8 mouse cellular contexts compared by ENCODE assay signal in the genomic region with DNA sequence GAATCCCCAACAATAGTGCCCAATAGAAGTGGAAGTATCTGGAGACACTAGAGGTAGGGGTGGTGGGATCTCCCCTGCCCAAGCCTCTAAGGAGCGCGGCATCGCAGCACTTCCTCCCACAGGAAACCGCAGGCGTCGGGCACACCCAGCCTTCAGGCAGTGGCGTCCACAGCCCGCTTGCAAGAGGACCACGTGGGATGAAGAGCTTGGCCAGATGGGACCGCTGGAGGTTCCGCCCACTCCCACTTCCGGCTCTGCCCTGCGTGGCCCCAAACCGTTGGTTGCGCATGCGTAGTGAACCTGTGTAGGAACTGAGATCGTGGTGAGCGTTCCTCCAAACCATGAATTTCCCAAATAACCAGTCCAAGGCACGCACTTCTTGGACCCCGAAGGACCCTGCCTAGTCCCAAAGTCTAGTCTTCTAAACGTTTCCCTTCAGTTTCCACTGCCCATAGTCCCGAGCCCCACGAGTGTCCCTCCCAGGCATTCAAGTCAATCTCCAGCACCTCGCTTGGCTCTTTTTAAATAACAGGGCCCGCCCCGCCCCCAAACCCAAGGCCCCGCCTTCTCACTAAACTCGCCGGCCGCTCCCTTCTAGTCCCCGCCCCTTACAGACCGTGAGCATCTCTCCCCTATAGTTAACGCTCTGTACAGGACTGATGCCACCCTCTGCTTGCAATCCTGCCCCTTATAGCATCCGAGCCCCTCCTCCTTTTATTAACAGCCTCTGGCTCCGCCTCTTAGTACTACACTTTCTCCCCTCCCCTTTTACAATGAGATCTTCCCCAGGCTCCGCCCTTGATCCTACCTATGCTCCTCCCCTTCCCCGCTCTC. TPM values are rescaled to one million over a fixed set of nuclear protein-coding genes. Genes with fewer than 3 reads are reported as not detected.
DNase-seq lines count a peak whose midpoint lies in the region; ATAC-seq and TF ChIP-seq lines count a peak whose summit lies in the region.

No protein-coding gene starts in this region.

- H3K27ac ChIP-seq in forebrain, embryonic 16.5 days (ENCODE audit: low read length) = peak overlapping the region; percentile 86
- peak overlapping the region; percentile 94 for H3K27ac ChIP-seq in layer of hippocampus, adult 2 months
- peak overlapping the region; percentile 95 for H3K27ac ChIP-seq in lung, embryonic 14.5 days (ENCODE audit: low read depth)
- H3K27ac ChIP-seq in olfactory bulb, adult 2 months (ENCODE audit: insufficient read depth, low read depth, low read length) = peak overlapping the region; percentile 85
- peak overlapping the region; percentile 92 for H3K27ac ChIP-seq in thymus, adult 2 months (ENCODE audit: control insufficient read depth, insufficient read depth, low read length)

- no peak for TF ChIP-seq CTCF in layer of hippocampus, adult 2 months (conservative IDR thresholded peaks at IDR 0.05)
- TF ChIP-seq CTCF in lung, embryonic 14.5 days (IDR thresholded peaks at IDR 0.05; ENCODE audit: low read depth) = no peak
- no peak for TF ChIP-seq CTCF in olfactory bulb, adult 2 months (IDR thresholded peaks at IDR 0.05; ENCODE audit: insufficient read depth, low read depth, low read length)
- TF ChIP-seq CTCF in thymus, adult 2 months (IDR thresholded peaks at IDR 0.05; ENCODE audit: borderline replicate concordance, control insufficient read depth, extremely low read depth, insufficient read depth, low read length, poor library complexity) = no peak

- H3K27me3 ChIP-seq in forebrain, embryonic 16.5 days (replicated peaks; ENCODE audit: control insufficient read depth, insufficient read depth, low read length) = 0 out of 2 replicates have a peak, but pooled peaks cover 2% of the 10 kb centered on the region
- no peaks in the 10 kb centered on the region for H3K27me3 ChIP-seq in lung, embryonic 14.5 days (ENCODE audit: insufficient read depth, low read length)
- H3K27me3 ChIP-seq in thymus, adult 2 months (ENCODE audit: control insufficient read depth, insufficient read depth, low read length) = no peaks in the 10 kb centered on the region

- no peaks in the 10 kb centered on the region for H3K36me3 ChIP-seq in forebrain, embryonic 16.5 days (ENCODE audit: control insufficient read depth, insufficient read depth)
- H3K36me3 ChIP-seq in lung, embryonic 14.5 days (ENCODE audit: insufficient read depth) = peaks cover 6% of the 10 kb centered on the region; the same call in 1 of the 2 replicates
- no peaks in the 10 kb centered on the region for H3K36me3 ChIP-seq in thymus, adult 2 months (ENCODE audit: control insufficient read depth, insufficient read depth, low read length)

- ATAC-seq in forebrain, embryonic 16.5 days = peak; percentile 90
- ATAC-seq in lung, embryonic 14.5 days (ENCODE audit: insufficient read depth) = peak; percentile 89

- no peak; the same call in 1 of the 2 replicates for TF ChIP-seq POLR2A in olfactory bulb, adult 2 months (IDR thresholded peaks at IDR 0.05; ENCODE audit: insufficient read depth, low read depth, low read length)
- TF ChIP-seq POLR2A in thymus, adult 2 months (IDR thresholded peaks at IDR 0.05; ENCODE audit: control insufficient read depth, extremely low read depth, insufficient read depth, low read length, poor library complexity) = peak; percentile 55; the same call in 1 of the 2 replicates

- peak overlapping the region; percentile 74 for H3K4me2 ChIP-seq in forebrain, embryonic 16.5 days (ENCODE audit: low read length)
- H3K4me2 ChIP-seq in lung, embryonic 14.5 days = peak overlapping the region; percentile 69

- intact Hi-C loops in heart, postnatal 36 days (cut with DNase I) = loop anchor here (1.0 to 5.0 kb wide), 2 partner anchors 51 to 206 kb away; a partner anchor contains a TSS

- H3K9ac ChIP-seq in forebrain, embryonic 16.5 days (replicated peaks; ENCODE audit: low read depth, low read length) = peak overlapping the region; percentile 56
- peak overlapping the region; percentile 33; the same call in 1 of the 2 replicates for H3K9ac ChIP-seq in lung, embryonic 14.5 days

- DNase-seq in ES-CJ7 (ENCODE audit: low read depth, low spot score) = peak; percentile 98
- DNase-seq in cerebellum, adult 18-20 months = peak; percentile 80
- peak; percentile 94 to 96 for DNase-seq in heart, postnatal 36 days
- DNase-seq in layer of hippocampus, adult 2 months (ENCODE audit: low spot score in 2 of 2) = peak; percentile 92 to 94
- DNase-seq in lung, embryonic 14.5 days = peak; percentile 98
- DNase-seq in thymus, adult 2 months = peak; percentile 93

- peak overlapping the region; percentile 54 for H3K4me3 ChIP-seq in forebrain, embryonic 16.5 days (replicated peaks; ENCODE audit: low read length)
- H3K4me3 ChIP-seq in layer of hippocampus, adult 2 months = peak overlapping the region; percentile 65
- peak overlapping the region; percentile 41 for H3K4me3 ChIP-seq in lung, embryonic 14.5 days (ENCODE audit: low read depth, low read length)
- H3K4me3 ChIP-seq in olfactory bulb, adult 2 months (ENCODE audit: insufficient read depth, low read depth, low read length) = peak overlapping the region; percentile 62
- peak overlapping the region; percentile 51 for H3K4me3 ChIP-seq in thymus, adult 2 months (ENCODE audit: control insufficient read depth, insufficient read depth, low read length)

- no peaks in the 10 kb centered on the region for H3K9me3 ChIP-seq in forebrain, embryonic 16.5 days (ENCODE audit: control insufficient read depth, low read length)
- no peaks in the 10 kb centered on the region for H3K9me3 ChIP-seq in lung, embryonic 14.5 days (ENCODE audit: low read depth, low read length)

- WGBS in forebrain, embryonic 16.5 days = 1% methylated on average over 37 of the region's 37 CpGs
- WGBS in lung, embryonic 14.5 days = 1% methylated on average over 37 of the region's 37 CpGs
- WGBS in olfactory bulb, adult 2 months = under 1% methylated on average over 37 of the region's 37 CpGs
- under 1% methylated on average over 37 of the region's 37 CpGs for WGBS in thymus, adult 2 months

- peaks cover 10% of the 10 kb centered on the region for H3K4me1 ChIP-seq in forebrain, embryonic 16.5 days (replicated peaks; ENCODE audit: control insufficient read depth, insufficient read depth, low read length)
- peaks cover 17% of the 10 kb centered on the region for H3K4me1 ChIP-seq in lung, embryonic 14.5 days (ENCODE audit: insufficient read depth)
- peaks cover 50% of the 10 kb centered on the region for H3K4me1 ChIP-seq in olfactory bulb, adult 2 months (ENCODE audit: control insufficient read depth, insufficient read depth, low read length)
- H3K4me1 ChIP-seq in thymus, adult 2 months (replicated peaks; ENCODE audit: control insufficient read depth, insufficient read depth, low read length) = peaks cover 46% of the 10 kb centered on the region

RNA-seq across cellular contexts. Expression of a gene that starts 0.7 kb away (rescaled TPM):
- 3.1 and 4.6 TPM in 2 replicates for polyA plus RNA-seq in forebrain, embryonic 16.5 days (2015; fragmentation: Nextera tagmentation; extraction: Ambion mirVana)
- 1 to 10 TPM in 1 of 2 experiments, under 1 TPM in 1; 0.98 to 1.1 TPM for total RNA-seq in heart, postnatal 36 days (2021)
- total RNA-seq in layer of hippocampus, adult 2 months (2021) = 1 to 10 TPM; 3.5 to 3.8 TPM
- 2.9 and 4.4 TPM in 2 replicates for polyA plus RNA-seq in lung, embryonic 14.5 days (2014; fragmentation: Nextera tagmentation; extraction: Ambion mirVana)
- not detected in 2 replicates for polyA plus RNA-seq in olfactory bulb, adult 2 months (2012; ENCODE audit: insufficient read depth, insufficient read length, low replicate concordance, missing spikeins)
- 3.3 and 3.7 TPM in 2 replicates for polyA plus RNA-seq in thymus, adult 2 months (2012; rRNA removed)

RNA-seq across cellular contexts. Expression of a gene that starts 1.9 kb away (rescaled TPM):
- 19.2 and 21.6 TPM in 2 replicates for polyA plus RNA-seq in forebrain, embryonic 16.5 days (2015; fragmentation: Nextera tagmentation; extraction: Ambion mirVana)
- 10 to 100 TPM; 20.8 to 26.8 TPM for total RNA-seq in heart, postnatal 36 days (2021)
- 1 to 10 TPM; 1.5 to 2.3 TPM for total RNA-seq in layer of hippocampus, adult 2 months (2021)
- polyA plus RNA-seq in lung, embryonic 14.5 days (2014; fragmentation: Nextera tagmentation; extraction: Ambion mirVana) = 164 and 174 TPM in 2 replicates
- not detected in 2 replicates for polyA plus RNA-seq in olfactory bulb, adult 2 months (2012; ENCODE audit: insufficient read depth, insufficient read length, low replicate concordance, missing spikeins)
- 361 and 365 TPM in 2 replicates for polyA plus RNA-seq in thymus, adult 2 months (2012; rRNA removed)

RNA-seq across cellular contexts. Expression of a gene that starts 26.4 kb away (rescaled TPM):
- polyA plus RNA-seq in forebrain, embryonic 16.5 days (2015; fragmentation: Nextera tagmentation; extraction: Ambion mirVana) = 5.7 and 6.0 TPM in 2 replicates
- 100 to 1,000 TPM; 115 to 120 TPM for total RNA-seq in heart, postnatal 36 days (2021)
- 10 to 100 TPM; 22.1 to 22.8 TPM for total RNA-seq in layer of hippocampus, adult 2 months (2021)
- polyA plus RNA-seq in lung, embryonic 14.5 days (2014; fragmentation: Nextera tagmentation; extraction: Ambion mirVana) = 2.7 and 3.5 TPM in 2 replicates
- not detected in 2 replicates for polyA plus RNA-seq in olfactory bulb, adult 2 months (2012; ENCODE audit: insufficient read depth, insufficient read length, low replicate concordance, missing spikeins)
- polyA plus RNA-seq in thymus, adult 2 months (2012; rRNA removed) = 50.6 and 52.5 TPM in 2 replicates

RNA-seq across cellular contexts. Expression of a gene that starts 26.6 kb away (rescaled TPM):
- 0.63 TPM in 1 of 2 replicates, not detected in the other for polyA plus RNA-seq in forebrain, embryonic 16.5 days (2015; fragmentation: Nextera tagmentation; extraction: Ambion mirVana)
- total RNA-seq in heart, postnatal 36 days (2021) = not detected
- not detected for total RNA-seq in layer of hippocampus, adult 2 months (2021)
- 1.0 and 1.4 TPM in 2 replicates for polyA plus RNA-seq in lung, embryonic 14.5 days (2014; fragmentation: Nextera tagmentation; extraction: Ambion mirVana)
- not detected in 2 replicates for polyA plus RNA-seq in olfactory bulb, adult 2 months (2012; ENCODE audit: insufficient read depth, insufficient read length, low replicate concordance, missing spikeins)
- 2.7 and 2.9 TPM in 2 replicates for polyA plus RNA-seq in thymus, adult 2 months (2012; rRNA removed)

RNA-seq across cellular contexts. Expression of a gene that starts 45.0 kb away (rescaled TPM):
- polyA plus RNA-seq in forebrain, embryonic 16.5 days (2015; fragmentation: Nextera tagmentation; extraction: Ambion mirVana) = 0.56 and 1.5 TPM in 2 replicates
- total RNA-seq in heart, postnatal 36 days (2021) = under 1 TPM; 0.38 to 0.44 TPM
- total RNA-seq in layer of hippocampus, adult 2 months (2021) = 10 to 100 TPM in 1 of 2 experiments, 1 to 10 TPM in 1; 10.0 to 11.6 TPM
- polyA plus RNA-seq in lung, embryonic 14.5 days (2014; fragmentation: Nextera tagmentation; extraction: Ambion mirVana) = 0.41 and 0.43 TPM in 2 replicates
- polyA plus RNA-seq in olfactory bulb, adult 2 months (2012; ENCODE audit: insufficient read depth, insufficient read length, low replicate concordance, missing spikeins) = not detected in 2 replicates
- 1.1 and 1.4 TPM in 2 replicates for polyA plus RNA-seq in thymus, adult 2 months (2012; rRNA removed)

Comparison
In these comparisons a context has a peak if more than half of its experiments do, and no peak if none do; other contexts are left out.
1. Peak in every context shown above with its lines: DNase-seq, ATAC-seq, H3K4me3 ChIP-seq and H3K27ac ChIP-seq.